Mouse (Mus musculus) liver, embryonic 14.5 days (tissue): ENCODE results near the gene Nsg2. TPM values are rescaled to one million over a fixed set of nuclear protein-coding genes. Genes with fewer than 3 reads are reported as not detected.

Experiments used
- ATAC-seq: fragments of 200-750 bp; cut with Nextera tagmentation; 2 replicates; pipeline ENCODE4 v1.8.0; 2017; ENCODE audit warnings: moderate number of reproducible peaks, mild to moderate bottlenecking, moderate library complexity; ENCODE audit not compliant: insufficient read depth
- DNase-seq, 3 experiments: peaks; one replicate each; pipeline ENCODE4 v3.0.0-alpha.2; 2012 to 2013; ENCODE audit warnings: low read depth in 3 of 3, low spot score in 3 of 3
- H3K27ac ChIP-seq: fragments of 300-500 bp; sonication (generic); 2 replicates; pipeline ENCODE4 v1.5.1; 2014; ENCODE audit warnings: moderate library complexity, mild to moderate bottlenecking, control low read depth, inconsistent platforms
- H3K27me3 ChIP-seq: fragments of 300-500 bp; sonication (generic); 2 replicates; pipeline ENCODE4 v1.6.1; 2014; ENCODE audit warnings: mild to moderate bottlenecking, low read length, moderate library complexity; ENCODE audit not compliant: control insufficient read depth, insufficient read depth
- H3K36me3 ChIP-seq: fragments of 300-500 bp; sonication (generic); replicated peaks from 2 replicates; pipeline ENCODE4 v1.6.1; 2014; ENCODE audit warnings: low read depth; ENCODE audit not compliant: control insufficient read depth, insufficient read depth
- H3K4me1 ChIP-seq, 2 experiments: fragments of 200-500 bp in 1 of 2; fragments of 300-500 bp in 1 of 2; sonication (generic) in 1 of 2; replicated peaks; 2 replicates each; pipeline ENCODE4 v1.6.1; 2012 to 2014; ENCODE audit warnings: antibody characterized with exemption in 1 of 2, inconsistent platforms in 1 of 2, low read length in 1 of 2; ENCODE audit not compliant: control insufficient read depth in 2 of 2, insufficient read depth in 2 of 2
- H3K4me2 ChIP-seq: fragments of 300-500 bp; sonication (generic); 2 replicates; pipeline ENCODE4 v1.6.1; 2014; ENCODE audit warnings: low read depth, mild to moderate bottlenecking, control low read depth, moderate library complexity
- H3K4me3 ChIP-seq, 2 experiments: fragments of 200-500 bp in 1 of 2; fragments of 300-500 bp in 1 of 2; sonication (generic) in 1 of 2; 2 replicates each; pipeline ENCODE4 v1.5.1; 2012 to 2014; ENCODE audit warnings: low read depth in 2 of 2, low read length in 2 of 2, mild to moderate bottlenecking in 2 of 2, control low read depth in 1 of 2, inconsistent platforms in 1 of 2, moderate library complexity in 1 of 2; ENCODE audit not compliant: insufficient read depth in 1 of 2
- H3K9ac ChIP-seq: fragments of 300-500 bp; sonication (generic); replicated peaks from 2 replicates; pipeline ENCODE4 v1.6.1; 2014; ENCODE audit warnings: mild to moderate bottlenecking, control low read depth, moderate library complexity
- H3K9me3 ChIP-seq: fragments of 300-500 bp; sonication (generic); 2 replicates; pipeline ENCODE4 v1.6.1; 2016; ENCODE audit warnings: low read length, mixed read lengths; ENCODE audit not compliant: control insufficient read depth
- CTCF ChIP-seq: IDR thresholded peaks from 2 replicates; pipeline ENCODE4 v1.5.1; 2016; ENCODE audit warnings: antibody characterized with exemption, low read depth, control low read depth
- EP300 ChIP-seq: IDR thresholded peaks from 2 replicates; pipeline ENCODE4 v1.6.1; 2016; ENCODE audit warnings: antibody characterized with exemption, low read depth
- WGBS: fragments of 180-500 bp; shearing (Covaris S2); extraction: QIAGEN DNeasy Blood & Tissue Kit; methylation state at CpG from one replicate; pipeline ENCODE4 v1.1.7; 2014; ENCODE audit not compliant: insufficient replicate concordance; 5-methylcytosine and 5-hydroxymethylcytosine counted together
- polyA plus RNA-seq, 2 experiments: library from polyadenylated mRNA; depleted of rRNA in 1 of 2; stranded (reverse) in 1 of 2; unstranded in 1 of 2; fragments of >200 nt; fragmentation: Nextera tagmentation in 1 of 2; extraction: Ambion mirVana in 1 of 2; gene quantifications; 2 replicates each; pipeline versions ENCODE4 v1.2.1 to v1.2.3; 2012 to 2014

The Nsg2 gene
- polyA plus RNA-seq, 2 experiments = 0.09 TPM; not detected in 1

GRCm38 (mm10) chr11:32075163-32075562 lies 74.9 kb downstream of the Nsg2 start:
- H3K27ac ChIP-seq = no peak overlapping the region
- no peaks in the 10 kb centered on the region for H3K9me3 ChIP-seq
- no peak overlapping the region for H3K9ac ChIP-seq
- WGBS = 72% methylated on average over 2 of the region's 2 CpGs
- no peaks in the 10 kb centered on the region for H3K27me3 ChIP-seq
- H3K4me2 ChIP-seq = no peak overlapping the region
- TF ChIP-seq CTCF = no peak
- no peak for TF ChIP-seq EP300
- H3K36me3 ChIP-seq = no peaks in the 10 kb centered on the region
- ATAC-seq (no peak), DNase-seq (no peak)
- H3K4me3 ChIP-seq = no peak overlapping the region
- H3K4me1 ChIP-seq = no peaks in the 10 kb centered on the region

GRCm38 (mm10) chr11:32083462-32083861 lies 83.2 kb downstream of the Nsg2 start:
- Histone ChIP-seq H3K36me3 (no peaks in the 10 kb centered on the region), H3K4me3 (no peak overlapping the region), H3K4me2 (no peak overlapping the region), H3K9ac (no peak overlapping the region), H3K9me3 (no peaks in the 10 kb centered on the region), H3K27me3 (no peaks in the 10 kb centered on the region), H3K27ac (no peak overlapping the region), H3K4me1 (no peaks in the 10 kb centered on the region)
- TF ChIP-seq EP300 = no peak
- no peak for TF ChIP-seq CTCF
- DNase-seq (no peak), ATAC-seq (no peak)
- WGBS = 45% methylated on average over 3 of the region's 3 CpGs

GRCm38 (mm10) chr11:32086525-32086924 lies 86.3 kb downstream of the Nsg2 start:
- no peaks in the 10 kb centered on the region for H3K36me3 ChIP-seq
- no peaks in the 10 kb centered on the region for H3K27me3 ChIP-seq
- 62% methylated on average over 1 of the region's 1 CpGs for WGBS
- H3K9ac ChIP-seq = no peak overlapping the region
- H3K4me2 ChIP-seq = no peak overlapping the region
- TF ChIP-seq CTCF (no peak), EP300 (no peak)
- ATAC-seq = no peak
- H3K4me1 ChIP-seq = no peaks in the 10 kb centered on the region
- no peak for DNase-seq
- H3K9me3 ChIP-seq = no peaks in the 10 kb centered on the region
- no peak overlapping the region for H3K27ac ChIP-seq
- no peak overlapping the region for H3K4me3 ChIP-seq

GRCm38 (mm10) chr11:32087376-32087775 lies 87.1 kb downstream of the Nsg2 start:
- Histone ChIP-seq H3K9ac (no peak overlapping the region), H3K36me3 (no peaks in the 10 kb centered on the region), H3K4me1 (no peaks in the 10 kb centered on the region), H3K4me3 (no peak overlapping the region), H3K4me2 (no peak overlapping the region), H3K27me3 (no peaks in the 10 kb centered on the region), H3K9me3 (no peaks in the 10 kb centered on the region), H3K27ac (no peak overlapping the region)
- ATAC-seq = no peak
- WGBS = 50% methylated on average over 2 of the region's 2 CpGs
- TF ChIP-seq CTCF = no peak
- no peak for TF ChIP-seq EP300
- DNase-seq = no peak

- no peaks in the 10 kb centered on the region for H3K36me3 ChIP-seq
- no peak for DNase-seq
- 63% methylated on average over 9 of the region's 9 CpGs for WGBS
- H3K4me2 ChIP-seq = no peak overlapping the region
- H3K27ac ChIP-seq = no peak overlapping the region
- H3K4me3 ChIP-seq = no peak overlapping the region
- no peaks in the 10 kb centered on the region for H3K4me1 ChIP-seq
- no peaks in the 10 kb centered on the region for H3K9me3 ChIP-seq
- H3K9ac ChIP-seq = no peak overlapping the region
- no peak for ATAC-seq
- no peaks in the 10 kb centered on the region for H3K27me3 ChIP-seq
- TF ChIP-seq CTCF = no peak
- no peak for TF ChIP-seq EP300
Measured at GRCm38 (mm10) chr11:32087779-32088442, 87.6 kb downstream of the Nsg2 start.
